Mouse (Mus musculus) E14TG2a.4 (cell line): ENCODE data around the gene Gmfg.

Source experiments
- CTCF ChIP-seq: conservative IDR thresholded peaks from 2 replicates; pipeline ENCODE4 v1.5.1; 2014; ENCODE audit warnings: low read length
- NANOG ChIP-seq: IDR thresholded peaks from 2 replicates; pipeline ENCODE4 v1.6.1; 2014; ENCODE audit warnings: borderline replicate concordance, low read length, mixed read lengths
- POU5F1 ChIP-seq: IDR thresholded peaks from 2 replicates; pipeline ENCODE4 v1.6.1; 2014; ENCODE audit warnings: low read length, borderline replicate concordance

GRCm38 (mm10) chr7:28477363-28477762 lies 40.1 kb downstream of the Gmfg start:
- TF ChIP-seq CTCF (no peak), NANOG (no peak), POU5F1 (no peak)
